Mouse (Mus musculus) midbrain, embryonic 13.5 days (tissue): ENCODE data around the gene Hmg20a. TPM values are rescaled to one million over a fixed set of nuclear protein-coding genes. Genes with fewer than 3 reads are reported as not detected.

Source experiments
- ATAC-seq: fragments of 200-750 bp; cut with Nextera tagmentation; 2 replicates; pipeline ENCODE4 v1.8.0; 2017; ENCODE audit warnings: mild to moderate bottlenecking, moderate TSS enrichment, moderate library complexity
- H3K27ac ChIP-seq: fragments of 300-500 bp; sonication (generic); 2 replicates; pipeline ENCODE4 v1.5.1; 2015; ENCODE audit warnings: inconsistent platforms, mild to moderate bottlenecking, moderate library complexity
- H3K27me3 ChIP-seq: fragments of 300-500 bp; sonication (generic); 2 replicates; pipeline ENCODE4 v1.6.1; 2015; ENCODE audit warnings: mild to moderate bottlenecking, inconsistent platforms
- H3K36me3 ChIP-seq: fragments of 300-500 bp; sonication (generic); 2 replicates; pipeline ENCODE4 v1.6.1; 2015; ENCODE audit warnings: mild to moderate bottlenecking, inconsistent platforms
- H3K4me1 ChIP-seq: fragments of 300-500 bp; sonication (generic); replicated peaks from 2 replicates; pipeline ENCODE4 v1.6.1; 2015; ENCODE audit warnings: inconsistent platforms
- H3K4me2 ChIP-seq: fragments of 300-500 bp; sonication (generic); replicated peaks from 2 replicates; pipeline ENCODE4 v1.6.1; 2015; ENCODE audit warnings: moderate library complexity, mild to moderate bottlenecking, inconsistent platforms
- H3K4me3 ChIP-seq: fragments of 300-500 bp; sonication (generic); replicated peaks from 2 replicates; pipeline ENCODE4 v1.5.1; 2015; ENCODE audit warnings: mild to moderate bottlenecking, inconsistent platforms
- H3K9ac ChIP-seq: fragments of 300-500 bp; sonication (generic); replicated peaks from 2 replicates; pipeline ENCODE4 v1.6.1; 2015; ENCODE audit warnings: mild to moderate bottlenecking, inconsistent platforms
- H3K9me3 ChIP-seq: fragments of 300-500 bp; sonication (generic); 2 replicates; pipeline ENCODE4 v1.6.1; 2016; ENCODE audit warnings: mild to moderate bottlenecking, inconsistent platforms
- WGBS: fragments of 180-500 bp; shearing (Covaris S2); methylation state at CpG from one replicate; pipeline ENCODE4 v1.1.7; 2015; 5-methylcytosine and 5-hydroxymethylcytosine counted together
- polyA plus RNA-seq: library from polyadenylated mRNA; unstranded; fragments of >200 nt; fragmentation: Nextera tagmentation; extraction: Ambion mirVana; gene quantifications from 2 replicates; pipeline ENCODE4 v1.2.1, GENCODE M21; 2015

Gene Hmg20a
- polyA plus RNA-seq, 1 experiment from 2014 or later: 88.1 TPM

DNA sequence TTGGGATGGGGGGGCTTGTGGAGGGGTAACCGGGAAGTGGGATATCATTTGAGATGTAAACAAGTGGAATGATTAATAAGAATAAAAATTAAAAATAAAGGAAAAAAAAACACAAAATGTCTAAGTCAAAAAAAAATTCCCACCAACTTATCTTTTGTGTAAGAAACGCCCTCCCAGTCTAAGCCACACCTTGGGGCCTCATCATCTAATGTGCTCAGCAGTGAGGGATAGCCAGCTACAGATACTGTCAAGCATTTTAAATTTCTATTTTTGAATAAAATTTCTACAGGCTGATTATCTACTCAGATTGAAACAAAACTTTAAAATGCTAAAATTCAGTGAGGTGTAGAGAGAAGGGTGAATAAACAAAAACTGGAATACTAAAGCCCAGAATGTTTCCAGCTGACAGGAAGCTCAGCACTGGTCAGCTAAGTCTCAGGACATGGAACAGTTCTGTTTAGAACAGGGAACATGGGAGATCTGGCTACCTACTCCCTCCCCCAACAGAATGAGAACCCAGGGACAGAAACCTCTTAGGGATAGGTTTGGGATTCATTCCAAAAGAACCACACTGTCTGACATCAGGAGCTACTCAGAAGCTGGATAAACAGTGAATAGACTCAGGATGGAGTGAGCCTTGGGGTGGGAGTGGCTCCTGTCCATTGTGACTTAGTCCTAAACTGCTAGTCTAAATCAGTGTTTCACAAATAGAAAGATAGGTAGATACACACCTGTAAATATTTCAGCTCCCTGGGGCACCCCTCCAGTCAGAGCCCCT is 34.8 kb downstream of the Hmg20a start:
- H3K4me2 ChIP-seq: no peak overlapping the region
- H3K4me1 ChIP-seq: no peaks in the 10 kb centered on the region
- H3K27ac ChIP-seq: no peak overlapping the region
- no peak overlapping the region for H3K9ac ChIP-seq
- no peak for ATAC-seq
- no peaks in the 10 kb centered on the region for H3K9me3 ChIP-seq
- H3K4me3 ChIP-seq: no peak overlapping the region
- no peaks in the 10 kb centered on the region for H3K27me3 ChIP-seq
- WGBS: 91% methylated on average over 2 of the region's 2 CpGs
- H3K36me3 ChIP-seq: peaks cover 4% of the 10 kb centered on the region; the same call in 1 of the 2 replicates

DNA sequence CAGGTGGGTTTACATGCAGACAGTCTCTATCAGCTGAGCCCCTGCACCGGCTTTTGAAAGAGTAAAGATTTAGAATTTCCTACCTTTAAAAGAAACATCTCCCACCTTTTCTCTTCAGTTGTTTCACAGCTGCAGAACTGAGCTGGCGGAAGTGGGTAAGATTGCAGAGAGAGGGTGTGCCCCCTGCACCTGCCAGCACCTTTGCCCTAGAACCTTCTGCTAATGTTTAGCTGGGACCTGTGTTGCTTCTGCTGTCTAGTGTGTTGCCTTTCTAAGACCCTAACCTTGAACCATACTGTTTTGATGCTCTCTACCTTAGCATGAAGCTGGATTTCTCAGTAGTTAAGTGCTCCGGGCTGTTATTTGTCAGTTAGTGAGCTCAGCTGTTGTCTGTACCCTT is 38.0 kb downstream of the Hmg20a start:
- Histone ChIP-seq H3K9ac (no peak overlapping the region), H3K4me3 (no peak overlapping the region), H3K9me3 (no peaks in the 10 kb centered on the region), H3K27me3 (no peaks in the 10 kb centered on the region), H3K27ac (no peak overlapping the region), H3K4me2 (no peak overlapping the region), H3K36me3 (peaks cover 4% of the 10 kb centered on the region; the same call in 1 of the 2 replicates), H3K4me1 (no peaks in the 10 kb centered on the region)
- ATAC-seq: no peak
- 98% methylated on average over 3 of the region's 3 CpGs for WGBS

DNA sequence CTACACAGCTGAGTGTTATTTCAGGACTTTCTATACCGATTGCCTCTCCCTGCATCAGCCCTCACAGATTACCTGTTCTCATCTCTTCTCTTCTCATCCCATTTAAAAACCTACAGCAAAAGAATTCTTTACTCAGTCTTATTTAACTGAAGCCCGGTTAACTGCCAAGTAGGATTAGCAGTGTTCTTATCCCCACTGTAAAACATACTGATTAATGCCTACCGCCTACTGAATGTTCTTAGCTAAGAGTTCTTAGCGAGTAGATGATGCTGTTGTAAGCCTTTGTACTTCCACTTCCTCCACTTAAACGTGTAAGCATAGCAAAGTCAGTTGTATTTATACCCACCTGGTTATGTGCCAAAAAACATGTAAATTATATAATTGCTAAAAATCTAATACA is 42.6 kb downstream of the Hmg20a start:
- WGBS: 79% methylated on average over 5 of the region's 5 CpGs
- no peak overlapping the region for H3K9ac ChIP-seq
- ATAC-seq: no peak

DNA sequence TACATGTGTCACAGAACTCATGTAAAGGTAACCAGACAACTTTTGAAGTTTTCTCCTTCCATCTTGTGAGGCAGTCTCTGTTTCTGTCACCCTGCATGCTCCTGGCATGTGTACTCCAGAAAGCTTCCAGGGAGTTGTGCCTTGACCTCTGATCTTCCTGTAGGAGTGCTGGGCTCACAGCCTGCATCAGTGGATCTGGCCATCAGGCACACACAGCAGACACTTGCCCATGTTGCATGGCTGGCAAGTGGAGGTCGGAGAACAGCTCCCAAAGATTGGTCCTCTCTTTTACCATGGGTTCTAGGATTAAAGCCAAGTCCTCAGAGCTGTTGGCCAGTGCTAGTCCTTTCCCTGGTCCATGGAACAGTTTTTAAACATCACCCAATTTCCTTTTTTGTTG is 44.2 kb downstream of the Hmg20a start:
- H3K4me2 ChIP-seq: no peak overlapping the region
- no peak overlapping the region for H3K27ac ChIP-seq
- no peaks in the 10 kb centered on the region for H3K9me3 ChIP-seq
- WGBS: 83% methylated on average over 1 of the region's 1 CpGs
- peaks cover 27% of the 10 kb centered on the region for H3K4me1 ChIP-seq
- ATAC-seq: no peak
- no peak overlapping the region for H3K4me3 ChIP-seq
- H3K9ac ChIP-seq: no peak overlapping the region
- H3K27me3 ChIP-seq: no peaks in the 10 kb centered on the region
- H3K36me3 ChIP-seq: peaks cover 4% of the 10 kb centered on the region; the same call in 1 of the 2 replicates

More for the DNA sequence above, 42.6 kb downstream of the Hmg20a start:
- Histone ChIP-seq H3K4me3 (no peak overlapping the region), H3K27ac (no peak overlapping the region), H3K9me3 (no peaks in the 10 kb centered on the region), H3K4me1 (peaks cover 21% of the 10 kb centered on the region), H3K27me3 (no peaks in the 10 kb centered on the region), H3K36me3 (no peaks in the 10 kb centered on the region), H3K4me2 (no peak overlapping the region)

DNA sequence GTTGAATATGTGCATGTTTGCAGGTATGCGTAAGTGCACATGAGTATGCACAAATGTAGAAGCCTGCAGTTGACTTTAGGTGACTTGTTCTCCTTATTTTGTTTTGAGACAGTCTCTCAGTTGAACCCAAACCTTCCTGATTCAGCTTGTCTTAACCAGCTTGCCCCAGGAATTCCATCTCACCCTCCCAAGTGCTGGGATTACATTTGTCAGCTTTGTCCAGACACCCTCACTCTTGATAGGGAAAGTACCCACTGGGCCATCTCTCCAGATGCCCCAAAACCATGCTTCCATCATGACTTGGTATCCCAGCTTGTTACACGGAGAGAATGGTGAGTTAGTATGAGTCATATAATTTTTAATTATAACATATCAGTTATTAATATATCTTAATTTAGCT is 44.6 kb downstream of the Hmg20a start:
- no peak overlapping the region for H3K27ac ChIP-seq
- H3K4me2 ChIP-seq: no peak overlapping the region
- no peaks in the 10 kb centered on the region for H3K9me3 ChIP-seq
- no peaks in the 10 kb centered on the region for H3K27me3 ChIP-seq
- peaks cover 8% of the 10 kb centered on the region for H3K36me3 ChIP-seq
- H3K4me3 ChIP-seq: no peak overlapping the region
- no peak for ATAC-seq
- peaks cover 27% of the 10 kb centered on the region for H3K4me1 ChIP-seq
- 95% methylated on average over 2 of the region's 2 CpGs for WGBS
- no peak overlapping the region for H3K9ac ChIP-seq

DNA sequence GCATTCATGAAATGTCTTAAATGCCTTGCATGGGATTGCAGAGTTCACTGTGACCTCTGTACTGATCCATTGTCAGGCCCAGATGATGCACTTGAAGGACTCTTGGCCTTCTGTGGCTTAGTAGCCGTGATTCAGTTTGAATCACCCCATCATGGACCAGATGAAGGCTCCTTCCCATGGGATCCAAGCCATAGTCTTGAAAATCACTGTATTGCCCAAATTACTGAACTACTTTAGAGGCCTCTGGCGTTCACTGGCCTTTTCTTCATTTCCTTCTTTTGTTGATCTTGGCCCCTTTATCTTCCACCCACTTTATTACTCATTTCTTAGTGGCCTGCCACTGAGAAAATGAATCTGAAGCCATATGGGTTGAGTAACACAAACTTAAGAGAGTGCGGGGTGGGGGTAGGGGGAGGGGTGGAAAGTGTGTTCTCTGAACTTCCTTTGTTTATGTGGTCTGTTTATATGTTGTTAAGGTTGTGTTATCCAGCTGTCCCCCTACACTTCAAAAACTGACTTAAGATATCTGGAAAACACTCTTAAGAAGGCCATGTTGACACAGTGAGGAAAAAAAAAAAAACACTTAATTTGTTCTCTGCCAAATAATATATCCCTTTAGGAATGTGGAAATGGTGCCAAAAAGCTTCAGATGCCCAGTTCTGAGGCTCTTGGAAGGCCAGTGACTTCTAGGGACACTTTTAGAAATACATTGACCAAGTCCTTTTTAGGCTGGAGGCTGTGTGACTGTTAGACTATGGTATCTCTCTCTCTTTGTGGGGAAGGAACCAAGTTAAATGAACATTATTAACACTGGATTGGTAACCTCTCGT is 45.5 kb downstream of the Hmg20a start:
- Histone ChIP-seq H3K4me3 (no peak overlapping the region), H3K27me3 (no peaks in the 10 kb centered on the region), H3K4me2 (no peak overlapping the region), H3K9ac (no peak overlapping the region), H3K9me3 (no peaks in the 10 kb centered on the region), H3K4me1 (peaks cover 27% of the 10 kb centered on the region), H3K27ac (no peak overlapping the region), H3K36me3 (peaks cover 15% of the 10 kb centered on the region)
- 74% methylated on average over 4 of the region's 4 CpGs for WGBS
- no peak for ATAC-seq

DNA sequence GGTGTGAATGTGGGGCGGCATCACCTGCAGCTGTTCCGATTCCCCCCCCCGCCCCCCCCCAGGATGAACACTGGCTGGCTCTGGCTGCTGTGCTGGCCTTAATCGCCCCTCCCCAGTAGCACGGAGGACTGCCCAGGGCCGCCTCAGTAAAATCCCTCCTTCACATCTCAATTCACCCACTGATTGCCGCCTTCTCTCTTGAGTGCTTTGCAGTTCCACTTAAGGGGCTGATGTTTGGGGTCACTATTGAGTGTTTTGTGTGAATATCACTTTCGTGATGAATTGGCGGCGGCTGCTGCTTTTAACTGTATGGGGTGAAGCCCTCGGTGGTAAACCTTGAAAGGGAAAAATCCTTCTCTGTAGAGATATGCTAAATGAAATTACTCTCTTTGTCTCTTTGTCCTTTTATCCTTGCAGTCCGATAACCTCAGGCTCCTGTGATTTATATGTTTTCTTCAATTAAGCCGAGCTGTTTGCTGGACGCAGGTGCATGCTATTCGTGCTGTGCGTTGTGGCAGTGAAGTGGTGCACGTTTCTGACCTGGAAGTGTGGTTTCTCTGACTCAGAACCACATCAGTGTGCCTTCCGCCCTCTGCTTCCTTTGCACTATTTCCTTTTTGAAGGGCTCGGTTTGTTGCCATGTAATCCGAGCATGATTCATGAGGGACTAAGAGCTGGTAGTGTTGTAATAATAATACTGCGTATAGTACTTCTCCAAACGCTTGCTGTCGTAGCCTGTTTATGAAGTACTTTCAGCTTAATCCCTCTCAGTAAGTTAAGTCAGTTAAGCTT is 46.6 kb downstream of the Hmg20a start:
- H3K4me1 ChIP-seq: peaks cover 27% of the 10 kb centered on the region
- H3K27me3 ChIP-seq: no peaks in the 10 kb centered on the region
- H3K4me3 ChIP-seq: no peak overlapping the region
- peak; percentile 77 for ATAC-seq
- H3K9me3 ChIP-seq: no peaks in the 10 kb centered on the region
- H3K27ac ChIP-seq: peak overlapping the region; percentile 63
- H3K9ac ChIP-seq: peak overlapping the region; percentile 20; the same call in 1 of the 2 replicates
- WGBS: 21% methylated on average over 23 of the region's 23 CpGs
- peak overlapping the region; percentile 35 for H3K4me2 ChIP-seq
- peaks cover 23% of the 10 kb centered on the region for H3K36me3 ChIP-seq

DNA sequence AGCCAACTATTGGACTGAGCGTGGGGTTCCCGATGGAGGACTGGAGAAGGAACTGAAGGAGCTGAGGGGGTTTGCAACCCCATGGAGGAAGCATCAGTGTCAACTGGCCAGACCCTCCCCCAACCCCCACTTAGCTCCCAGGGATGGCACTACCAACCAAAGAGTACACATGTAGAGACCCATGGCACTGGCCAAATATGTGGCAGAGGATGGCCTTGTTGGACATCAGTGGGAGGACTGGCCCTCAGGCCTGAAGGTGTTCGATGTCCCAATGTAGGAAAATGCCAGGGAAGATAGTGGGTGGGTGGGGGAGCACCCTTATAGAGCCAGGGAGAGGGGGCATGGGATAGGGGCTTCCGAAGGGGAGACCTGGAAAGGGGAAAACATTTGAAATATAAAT is 47.8 kb downstream of the Hmg20a start:
- no peaks in the 10 kb centered on the region for H3K27me3 ChIP-seq
- H3K27ac ChIP-seq: no peak overlapping the region
- peaks cover 23% of the 10 kb centered on the region for H3K36me3 ChIP-seq
- H3K9me3 ChIP-seq: no peaks in the 10 kb centered on the region
- no peak for ATAC-seq
- no peak overlapping the region for H3K9ac ChIP-seq
- H3K4me1 ChIP-seq: peaks cover 27% of the 10 kb centered on the region
- H3K4me3 ChIP-seq: no peak overlapping the region
- no peak overlapping the region for H3K4me2 ChIP-seq
- WGBS: 96% methylated on average over 4 of the region's 4 CpGs

DNA sequence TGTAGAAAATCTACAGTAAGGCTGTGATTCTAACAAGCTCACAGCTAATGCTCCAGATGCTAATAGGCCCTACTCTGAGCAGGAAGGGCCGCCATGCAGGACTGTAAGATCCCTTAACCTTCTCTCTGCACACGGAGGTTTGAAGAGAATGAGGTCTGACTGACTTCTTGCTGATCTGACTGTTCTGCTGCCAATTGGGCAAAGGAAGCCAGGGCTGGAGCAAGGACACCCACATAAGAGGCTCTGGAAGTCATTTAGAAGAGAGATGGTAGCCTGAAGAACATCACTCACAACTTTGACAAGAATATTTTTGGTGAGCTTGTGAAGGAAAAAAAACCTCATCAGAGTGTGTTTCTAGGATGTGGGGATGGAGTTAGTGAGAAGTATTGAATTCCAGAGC is 51.2 kb downstream of the Hmg20a start:
- H3K9ac ChIP-seq: no peak overlapping the region
- H3K4me2 ChIP-seq: no peak overlapping the region
- H3K36me3 ChIP-seq: peaks cover 43% of the 10 kb centered on the region
- no peak for ATAC-seq
- H3K27me3 ChIP-seq: no peaks in the 10 kb centered on the region
- H3K4me1 ChIP-seq: peaks cover 17% of the 10 kb centered on the region
- H3K4me3 ChIP-seq: no peak overlapping the region
- H3K27ac ChIP-seq: no peak overlapping the region
- H3K9me3 ChIP-seq: no peaks in the 10 kb centered on the region
- WGBS: 59% methylated on average over 2 of the region's 2 CpGs

DNA sequence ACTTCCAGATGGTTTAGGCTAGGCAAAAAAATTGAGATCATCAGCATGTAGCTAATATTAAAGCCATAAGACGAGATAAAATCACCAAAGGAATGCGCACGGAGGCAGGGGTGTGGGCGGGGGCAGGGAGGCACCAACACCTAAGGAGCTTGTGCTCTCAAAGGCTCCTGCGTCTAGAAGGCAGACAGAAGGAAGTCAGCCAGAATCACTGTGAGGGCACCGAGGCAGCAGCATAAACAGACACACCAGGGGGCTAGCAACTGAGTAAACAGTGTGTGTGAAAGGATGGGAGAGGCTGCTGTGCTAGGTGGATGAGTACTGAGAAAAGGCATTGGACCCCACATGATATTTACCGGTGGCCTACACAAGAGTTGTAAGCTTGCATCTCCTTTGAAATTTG is 51.9 kb downstream of the Hmg20a start:
- 30% methylated on average over 7 of the region's 7 CpGs for WGBS
- Histone ChIP-seq H3K36me3 (peaks cover 48% of the 10 kb centered on the region), H3K9me3 (no peaks in the 10 kb centered on the region), H3K27ac (no peak overlapping the region), H3K4me1 (peaks cover 10% of the 10 kb centered on the region), H3K27me3 (no peaks in the 10 kb centered on the region), H3K4me2 (no peak overlapping the region), H3K4me3 (no peak overlapping the region), H3K9ac (no peak overlapping the region)
- no peak for ATAC-seq

DNA sequence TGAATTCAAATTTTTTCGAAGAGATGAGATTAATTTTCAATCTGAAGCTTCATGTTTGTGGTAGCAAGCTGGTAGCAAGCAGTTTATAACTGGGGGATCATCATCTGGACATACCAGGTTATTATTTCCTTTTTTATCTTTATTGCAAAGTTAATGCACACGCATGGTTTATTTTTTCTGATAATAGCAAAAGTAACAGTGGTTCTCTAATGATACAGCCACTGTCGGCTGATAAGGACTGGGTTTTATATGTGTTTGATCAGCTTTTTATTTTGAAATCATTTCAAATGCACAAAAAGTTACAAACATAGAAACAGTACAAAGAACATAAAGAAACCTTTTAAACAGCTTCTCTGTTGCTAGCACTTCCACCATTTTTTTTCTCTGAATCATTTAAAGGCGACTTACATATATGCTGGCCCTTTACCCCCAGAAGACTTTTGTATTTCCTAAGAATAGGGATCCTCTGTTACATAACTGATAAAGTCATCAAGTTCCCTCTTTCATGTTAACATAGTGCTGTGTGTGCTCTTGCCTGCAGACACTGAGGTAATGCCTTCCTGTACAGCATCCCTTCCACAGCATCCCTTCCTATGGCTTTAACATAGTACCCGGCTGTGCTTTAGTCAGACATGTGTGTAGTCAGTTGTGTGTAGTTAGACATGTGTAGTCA is 60.7 kb downstream of the Hmg20a start:
- Histone ChIP-seq H3K27me3 (no peaks in the 10 kb centered on the region), H3K9me3 (no peaks in the 10 kb centered on the region), H3K4me1 (no peaks in the 10 kb centered on the region), H3K27ac (no peak overlapping the region), H3K4me2 (no peak overlapping the region), H3K4me3 (no peak overlapping the region), H3K9ac (no peak overlapping the region), H3K36me3 (peaks cover 37% of the 10 kb centered on the region)
- 90% methylated on average over 5 of the region's 5 CpGs for WGBS
- ATAC-seq: no peak
